Mouse (Mus musculus) midbrain, embryonic 10.5 days (tissue): Measurements from ENCODE around the gene Sdk2. TPM values are rescaled to one million over a fixed set of nuclear protein-coding genes. Genes with fewer than 3 reads are reported as not detected.

Source experiments
- DNase-seq: peaks from one replicate; pipeline ENCODE4 v3.0.0-alpha.2; 2017; ENCODE audit warnings: low spot score
- H3K27ac ChIP-seq: fragments of 300-500 bp; sonication (generic); replicated peaks from 2 replicates; pipeline ENCODE4 v1.5.1; 2016; ENCODE audit warnings: mild to moderate bottlenecking
- H3K27me3 ChIP-seq: fragments of 300-500 bp; sonication (generic); 2 replicates; pipeline ENCODE4 v1.6.1; 2016; ENCODE audit warnings: low read depth, mild to moderate bottlenecking; ENCODE audit not compliant: poor library complexity, severe bottlenecking
- H3K36me3 ChIP-seq: fragments of 300-500 bp; sonication (generic); 2 replicates; pipeline ENCODE4 v1.6.1; 2016; ENCODE audit warnings: mild to moderate bottlenecking, moderate library complexity
- H3K4me1 ChIP-seq: fragments of 300-500 bp; sonication (generic); 2 replicates; pipeline ENCODE4 v1.6.1; 2016
- H3K4me3 ChIP-seq: fragments of 300-500 bp; sonication (generic); 2 replicates; pipeline ENCODE4 v1.5.1; 2016; ENCODE audit warnings: mild to moderate bottlenecking, moderate library complexity
- H3K9me3 ChIP-seq: fragments of 300-500 bp; sonication (generic); replicated peaks from 2 replicates; pipeline ENCODE4 v1.6.1; 2016; ENCODE audit warnings: mild to moderate bottlenecking
- WGBS: fragments of 180-500 bp; shearing (Covaris S2); methylation state at CpG from one replicate; pipeline ENCODE4 v1.1.7; 2016; 5-methylcytosine and 5-hydroxymethylcytosine counted together
- polyA plus RNA-seq: library from polyadenylated mRNA; unstranded; fragments of >200 nt; fragmentation: Nextera tagmentation; extraction: Ambion mirVana; gene quantifications from 2 replicates; pipeline ENCODE4 v1.2.1, GENCODE M21; 2016

Sdk2 gene
- polyA plus RNA-seq, 1 experiment from 2014 or later: 4.5 TPM

GRCm38 (mm10) chr11:113747056-113747455 is 319.8 kb downstream of the Sdk2 start:
- peak; percentile 38 for DNase-seq
- WGBS: 85% methylated on average over 16 of the region's 16 CpGs
- Histone ChIP-seq H3K9me3 (peaks cover 14% of the 10 kb centered on the region; the same call in 1 of the 2 replicates), H3K4me3 (peak overlapping the region; percentile 10; the same call in 1 of the 2 replicates), H3K27me3 (no peaks in the 10 kb centered on the region), H3K4me1 (peaks cover 60% of the 10 kb centered on the region), H3K27ac (0 out of 2 replicates have a peak overlapping the region, but pooled peaks have one; percentile 24), H3K36me3 (peaks cover 68% of the 10 kb centered on the region)

- Histone ChIP-seq H3K27ac (no peak overlapping the region), H3K36me3 (peaks cover 79% of the 10 kb centered on the region), H3K4me3 (no peak overlapping the region), H3K27me3 (no peaks in the 10 kb centered on the region), H3K4me1 (peaks cover 50% of the 10 kb centered on the region), H3K9me3 (peaks cover 16% of the 10 kb centered on the region; the same call in 1 of the 2 replicates)
- 86% methylated on average over 4 of the region's 4 CpGs for WGBS
- no peak for DNase-seq
Measured at GRCm38 (mm10) chr11:113745961-113746360, 320.9 kb downstream of the Sdk2 start.

- peaks cover 93% of the 10 kb centered on the region for H3K36me3 ChIP-seq
- no peaks in the 10 kb centered on the region for H3K27me3 ChIP-seq
- peaks cover 41% of the 10 kb centered on the region for H3K4me1 ChIP-seq
- H3K4me3 ChIP-seq: no peak overlapping the region
- peaks cover 16% of the 10 kb centered on the region; the same call in 1 of the 2 replicates for H3K9me3 ChIP-seq
- 88% methylated on average over 1 of the region's 1 CpGs for WGBS
- no peak for DNase-seq
- H3K27ac ChIP-seq: no peak overlapping the region
Measured at GRCm38 (mm10) chr11:113742998-113743397, 323.8 kb downstream of the Sdk2 start.

- no peak overlapping the region for H3K4me3 ChIP-seq
- 88% methylated on average over 7 of the region's 7 CpGs for WGBS
- H3K27me3 ChIP-seq: no peaks in the 10 kb centered on the region
- H3K27ac ChIP-seq: no peak overlapping the region
- H3K4me1 ChIP-seq: peaks cover 44% of the 10 kb centered on the region
- H3K36me3 ChIP-seq: peaks cover 87% of the 10 kb centered on the region
- peaks cover 16% of the 10 kb centered on the region; the same call in 1 of the 2 replicates for H3K9me3 ChIP-seq
- no peak for DNase-seq
Measured at GRCm38 (mm10) chr11:113740100-113740499, 326.7 kb downstream of the Sdk2 start.

GRCm38 (mm10) chr11:113739213-113739612 is 327.6 kb downstream of the Sdk2 start:
- H3K4me1 ChIP-seq: peaks cover 53% of the 10 kb centered on the region
- DNase-seq: no peak
- H3K27me3 ChIP-seq: no peaks in the 10 kb centered on the region
- peaks cover 16% of the 10 kb centered on the region; the same call in 1 of the 2 replicates for H3K9me3 ChIP-seq
- peaks cover 80% of the 10 kb centered on the region for H3K36me3 ChIP-seq
- H3K4me3 ChIP-seq: no peak overlapping the region
- WGBS: 91% methylated on average over 8 of the region's 8 CpGs
- no peak overlapping the region for H3K27ac ChIP-seq

GRCm38 (mm10) chr11:113737912-113738311 is 328.9 kb downstream of the Sdk2 start:
- Histone ChIP-seq H3K4me1 (peaks cover 65% of the 10 kb centered on the region), H3K36me3 (peaks cover 67% of the 10 kb centered on the region), H3K27ac (no peak overlapping the region), H3K9me3 (peaks cover 10% of the 10 kb centered on the region; the same call in 1 of the 2 replicates), H3K4me3 (no peak overlapping the region), H3K27me3 (no peaks in the 10 kb centered on the region)
- WGBS: 87% methylated on average over 8 of the region's 8 CpGs
- no peak for DNase-seq

GRCm38 (mm10) chr11:113737553-113737854 is 329.3 kb downstream of the Sdk2 start:
- H3K27me3 ChIP-seq: no peaks in the 10 kb centered on the region
- H3K9me3 ChIP-seq: peaks cover 6% of the 10 kb centered on the region; the same call in 1 of the 2 replicates
- no peak overlapping the region for H3K27ac ChIP-seq
- no peak overlapping the region for H3K4me3 ChIP-seq
- WGBS: 93% methylated on average over 3 of the region's 3 CpGs
- H3K36me3 ChIP-seq: peaks cover 62% of the 10 kb centered on the region
- DNase-seq: no peak
- peaks cover 65% of the 10 kb centered on the region for H3K4me1 ChIP-seq

- Histone ChIP-seq H3K36me3 (peaks cover 62% of the 10 kb centered on the region), H3K4me1 (peaks cover 65% of the 10 kb centered on the region), H3K27ac (no peak overlapping the region), H3K9me3 (0 out of 2 replicates have a peak, but pooled peaks cover 2% of the 10 kb centered on the region), H3K4me3 (no peak overlapping the region), H3K27me3 (no peaks in the 10 kb centered on the region)
- no peak for DNase-seq
- WGBS: 92% methylated on average over 11 of the region's 11 CpGs
Measured at GRCm38 (mm10) chr11:113736848-113737552, 329.8 kb downstream of the Sdk2 start.

- Histone ChIP-seq H3K36me3 (peaks cover 49% of the 10 kb centered on the region), H3K27ac (no peak overlapping the region), H3K27me3 (no peaks in the 10 kb centered on the region), H3K4me1 (peaks cover 75% of the 10 kb centered on the region), H3K9me3 (no peaks in the 10 kb centered on the region), H3K4me3 (no peak overlapping the region)
- WGBS: 85% methylated on average over 6 of the region's 6 CpGs
- no peak for DNase-seq
Measured at GRCm38 (mm10) chr11:113735151-113735550, 331.7 kb downstream of the Sdk2 start.

- Histone ChIP-seq H3K27ac (0 out of 2 replicates have a peak overlapping the region, but pooled peaks have one; percentile 34), H3K27me3 (no peaks in the 10 kb centered on the region), H3K4me3 (no peak overlapping the region), H3K36me3 (peaks cover 51% of the 10 kb centered on the region), H3K4me1 (peaks cover 68% of the 10 kb centered on the region), H3K9me3 (no peaks in the 10 kb centered on the region)
- DNase-seq: no peak
- WGBS: 78% methylated on average over 6 of the region's 6 CpGs
Measured at GRCm38 (mm10) chr11:113733631-113734364, 333.0 kb downstream of the Sdk2 start.

GRCm38 (mm10) chr11:113731945-113732612 is 334.8 kb downstream of the Sdk2 start:
- Histone ChIP-seq H3K9me3 (no peaks in the 10 kb centered on the region), H3K36me3 (peaks cover 54% of the 10 kb centered on the region), H3K4me1 (peaks cover 54% of the 10 kb centered on the region), H3K27me3 (no peaks in the 10 kb centered on the region), H3K4me3 (no peak overlapping the region), H3K27ac (no peak overlapping the region)
- no peak for DNase-seq
- WGBS: 94% methylated on average over 10 of the region's 10 CpGs

- Histone ChIP-seq H3K4me3 (no peak overlapping the region), H3K36me3 (peaks cover 58% of the 10 kb centered on the region), H3K27me3 (no peaks in the 10 kb centered on the region), H3K4me1 (peaks cover 50% of the 10 kb centered on the region), H3K9me3 (no peaks in the 10 kb centered on the region), H3K27ac (0 out of 2 replicates have a peak overlapping the region, but pooled peaks have one; percentile 6)
- WGBS: 68% methylated on average over 3 of the region's 3 CpGs
- DNase-seq: no peak
Measured at GRCm38 (mm10) chr11:113730879-113731278, 336.0 kb downstream of the Sdk2 start.
